Mouse (Mus musculus) C2C12 (cell line): Measurements from ENCODE around the gene Mff.

Experiments
- CTCF ChIP-seq: IDR thresholded peaks from one replicate; pipeline ENCODE4 v1.5.1; 2011; ENCODE audit not compliant: control insufficient read depth, insufficient read depth, insufficient read length
- MYOD1 ChIP-seq: IDR thresholded peaks from one replicate; pipeline ENCODE4 v1.6.1; 2011; ENCODE audit warnings: low read depth; ENCODE audit not compliant: control insufficient read depth, insufficient read length
- USF1 ChIP-seq: IDR thresholded peaks from one replicate; pipeline ENCODE4 v1.6.1; 2011; ENCODE audit warnings: low read depth, mild to moderate bottlenecking, control low read depth, moderate library complexity

- TF ChIP-seq CTCF (no peak), USF1 (no peak), MYOD1 (no peak)
Measured at GRCm38 (mm10) chr1:82686328-82686727, 38.4 kb upstream of the Mff start.
